Mouse (Mus musculus) cerebellum, adult 11-12 months (tissue): Measurements from ENCODE around the gene Msl1.
A peak's percentile ranks its signal among the peaks of the same experiment; 100 is the strongest.

Experiments
- DNase-seq: peaks from one replicate; pipeline ENCODE4 v3.0.0; 2022

Gene Msl1

GRCm38 (mm10) chr11:98764746-98765145 is 30.6 kb upstream of the Msl1 start:
- no peak for DNase-seq

GRCm38 (mm10) chr11:98765421-98766309 is 29.7 kb upstream of the Msl1 start:
- peak; percentile 66 for DNase-seq

- DNase-seq = peak; percentile 60
These were observed 29.0 kb upstream of the Msl1 start for GRCm38 (mm10) chr11:98766346-98766745.

- peak; percentile 72 for DNase-seq
These were observed 28.5 kb upstream of the Msl1 start for GRCm38 (mm10) chr11:98766816-98767215.

- DNase-seq = peak; percentile 70
These were observed 28.0 kb upstream of the Msl1 start for GRCm38 (mm10) chr11:98767276-98767675.

GRCm38 (mm10) chr11:98767713-98768112 is 27.6 kb upstream of the Msl1 start:
- DNase-seq = peak; percentile 45

- peak; percentile 64 for DNase-seq
These were observed 26.9 kb upstream of the Msl1 start for GRCm38 (mm10) chr11:98768127-98769006.

- DNase-seq = peak; percentile 58
These were observed 26.0 kb upstream of the Msl1 start for GRCm38 (mm10) chr11:98769007-98769954.

- peak; percentile 76 for DNase-seq
These were observed 25.0 kb upstream of the Msl1 start for GRCm38 (mm10) chr11:98770096-98770975.

- no peak for DNase-seq
These were observed 24.2 kb upstream of the Msl1 start for GRCm38 (mm10) chr11:98771131-98771530.

- peak; percentile 75 for DNase-seq
These were observed 23.3 kb upstream of the Msl1 start for GRCm38 (mm10) chr11:98771844-98772525.

GRCm38 (mm10) chr11:98772667-98773171 is 22.6 kb upstream of the Msl1 start:
- peak; percentile 86 for DNase-seq

- DNase-seq = peak; percentile 100
These were observed 21.6 kb upstream of the Msl1 start for GRCm38 (mm10) chr11:98773635-98774295.

- DNase-seq = no peak
These were observed 20.6 kb upstream of the Msl1 start, which contains the start of gene Nr1d1 for GRCm38 (mm10) chr11:98774582-98775347. TSS of gene Nr1d1 (minus strand) at chr11:98775333.

- peak; percentile 100 for DNase-seq
These were observed 19.8 kb upstream of the Msl1 start for GRCm38 (mm10) chr11:98775348-98776051.

- DNase-seq = no peak
These were observed 19.1 kb upstream of the Msl1 start for GRCm38 (mm10) chr11:98776052-98776764.

GRCm38 (mm10) chr11:98776843-98777590 is 18.3 kb upstream of the Msl1 start:
- DNase-seq = no peak
